Mouse (Mus musculus) inflammation-experienced regulatory T-cells, adult 6 months (primary cell): Measurements from ENCODE around the gene Opn5. TPM values are rescaled to one million over a fixed set of nuclear protein-coding genes. Genes with fewer than 3 reads are reported as not detected.

Experiments used
- polyA plus RNA-seq, 3 experiments: library from polyadenylated mRNA; unstranded; fragments of 100-300 nt; shearing (Covaris generic); gene quantifications; one replicate each; pipeline ENCODE4 v1.2.1; 2017

Opn5 gene
- polyA plus RNA-seq, 3 experiments from 2014 or later: not detected

Other genes starting within 250 kb of the Opn5 start
- gene Adgrf4, start 80.9 kb upstream of the Opn5 start, polyA plus RNA-seq: not detected
- gene Adgrf2, start 130.8 kb upstream of the Opn5 start, polyA plus RNA-seq: not detected